Mouse (Mus musculus) B cell, adult 2 months (primary cell): Measurements from ENCODE around the gene Olfr832.
"Not testable (repeated sequence)": the region's sequence is repeated elsewhere in the genome, so short reads cannot be mapped to it uniquely, and the experiment has no call there.

Experiments used
- DNase-seq, 2 experiments: peaks; one replicate each; pipeline ENCODE4 v3.0.0; 2022

The Olfr832 gene

DNA sequence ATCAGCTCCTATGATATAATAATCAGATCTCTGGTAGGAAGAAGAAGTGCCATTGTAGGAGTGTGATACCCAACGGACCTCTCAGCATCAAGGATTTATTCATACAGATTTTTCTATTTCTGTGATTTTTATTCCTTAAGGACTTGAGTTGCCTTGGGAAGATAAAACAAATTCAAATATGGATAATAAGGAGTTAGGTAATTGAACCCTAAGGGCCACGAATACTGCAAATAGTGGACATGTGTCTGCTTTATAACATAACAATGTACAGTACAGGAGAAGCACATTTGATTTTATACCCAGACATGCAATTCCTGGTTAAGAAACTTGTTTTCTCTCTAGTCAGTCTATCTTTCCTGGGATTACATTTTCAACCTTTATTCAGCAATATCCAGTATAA, at the start of gene Olfr832:
Gene Olfr832, plus strand, starts transcription at position 301 of the 400 bp plus-strand sequence.
- DNase-seq, result not testable (repeated sequence)

DNA sequence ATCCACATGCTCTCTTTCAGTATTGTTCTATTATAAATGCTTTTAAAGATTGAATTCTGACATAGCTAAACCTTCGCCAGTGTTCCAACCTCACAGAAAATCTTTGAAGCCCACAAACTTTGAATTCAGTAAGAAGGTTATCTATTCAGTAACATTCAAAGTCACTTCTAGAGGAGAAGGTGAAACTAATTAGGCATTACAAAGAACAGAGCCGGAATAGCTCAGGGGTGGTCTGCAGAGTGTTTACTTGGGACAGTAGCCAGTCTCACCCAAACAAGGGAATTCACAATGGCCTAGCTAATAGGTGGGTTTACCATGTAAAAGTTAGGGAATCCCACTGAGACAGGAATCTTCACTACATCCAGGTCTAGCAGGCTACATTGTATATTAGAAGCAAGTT, 29.2 kb upstream of the Olfr832 start:
- DNase-seq, result not testable (repeated sequence)

DNA sequence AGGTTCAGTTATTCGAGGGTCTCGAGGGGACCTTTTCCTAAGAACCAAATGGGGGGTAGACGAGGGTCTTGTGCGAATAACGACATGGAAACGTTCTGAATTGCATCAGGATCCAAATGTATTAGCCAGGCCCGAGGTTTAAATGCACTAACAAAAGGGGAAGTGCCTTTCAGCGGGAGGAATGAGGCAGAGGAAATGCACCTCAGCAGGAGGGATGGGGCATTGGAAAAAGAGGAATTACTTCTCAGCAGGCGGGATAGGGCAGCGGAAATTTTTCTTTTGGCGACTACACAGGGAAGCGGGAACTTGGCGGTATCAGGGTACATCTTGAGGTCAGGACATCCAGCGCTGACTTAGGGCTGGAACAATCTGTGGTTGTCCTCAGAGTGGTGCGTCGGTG, 9.0 kb upstream of the Olfr832 start:
- not testable (repeated sequence) for DNase-seq

GRCm38 (mm10) chr9:18962021-18962420, 25.1 kb downstream of the Olfr832 start:
- DNase-seq, result no peak

GRCm38 (mm10) chr9:18987690-18988089, 50.8 kb downstream of the Olfr832 start, which contains the start of gene Olfr834:
TSS of gene Olfr834 (plus strand) at chr9:18987990.
- no peak for DNase-seq
